Mouse (Mus musculus) midbrain, postnatal 0 days (tissue): ENCODE measurements at regions not wholly inside any gene's neighbourhood (a gene's known extent, or its start where the extent isn't known, plus 50 kb on each side); places are given as distances from the start of the nearest gene placed in this dataset.

Source experiments
- ATAC-seq: fragments of 200-750 bp; cut with Nextera tagmentation; 2 replicates; pipeline ENCODE4 v1.8.0; 2017; ENCODE audit warnings: moderate number of reproducible peaks, mild to moderate bottlenecking, moderate TSS enrichment, moderate library complexity; ENCODE audit not compliant: low FRiP score
- DNase-seq: peaks from one replicate; pipeline ENCODE4 v3.0.0-alpha.2; 2015; ENCODE audit warnings: low spot score
- H3K27ac ChIP-seq: fragments of 300-500 bp; sonication (generic); 2 replicates; pipeline ENCODE4 v1.5.1; 2014; ENCODE audit warnings: low read depth, mild to moderate bottlenecking, low read length, mixed read lengths
- H3K27me3 ChIP-seq: fragments of 300-500 bp; sonication (generic); 2 replicates; pipeline ENCODE4 v1.6.1; 2014; ENCODE audit warnings: low read length, control low read depth, mixed read lengths; ENCODE audit not compliant: insufficient read depth
- H3K36me3 ChIP-seq: fragments of 300-500 bp; sonication (generic); 2 replicates; pipeline ENCODE4 v1.6.1; 2014; ENCODE audit warnings: low read length, control low read depth, mixed read lengths; ENCODE audit not compliant: insufficient read depth
- H3K4me1 ChIP-seq: fragments of 300-500 bp; sonication (generic); 2 replicates; pipeline ENCODE4 v1.6.1; 2014; ENCODE audit warnings: mild to moderate bottlenecking, control low read depth, antibody characterized with exemption, low read length, mixed read lengths; ENCODE audit not compliant: insufficient read depth
- H3K4me2 ChIP-seq: fragments of 300-500 bp; sonication (generic); 2 replicates; pipeline ENCODE4 v1.6.1; 2014; ENCODE audit warnings: low read depth, mild to moderate bottlenecking, low read length, mixed read lengths; ENCODE audit not compliant: poor library complexity, severe bottlenecking
- H3K4me3 ChIP-seq: fragments of 300-500 bp; sonication (generic); 2 replicates; pipeline ENCODE4 v1.5.1; 2014; ENCODE audit warnings: low read depth, mild to moderate bottlenecking, low read length, moderate library complexity
- H3K9ac ChIP-seq: fragments of 300-500 bp; sonication (generic); replicated peaks from 2 replicates; pipeline ENCODE4 v1.6.1; 2014; ENCODE audit warnings: mild to moderate bottlenecking, low read length, moderate library complexity, mixed read lengths; ENCODE audit not compliant: poor library complexity, severe bottlenecking
- H3K9me3 ChIP-seq: fragments of 300-500 bp; sonication (generic); 2 replicates; pipeline ENCODE4 v1.6.1; 2016; ENCODE audit warnings: low read length, control low read depth
- CTCF ChIP-seq: IDR thresholded peaks from 2 replicates; pipeline ENCODE4 v1.5.1; 2016; ENCODE audit warnings: antibody characterized with exemption, mild to moderate bottlenecking
- WGBS: fragments of 180-500 bp; shearing (Covaris S2); extraction: QIAGEN DNeasy Blood & Tissue Kit; methylation state at CpG from one replicate; pipeline ENCODE4 v1.1.7; 2014; 5-methylcytosine and 5-hydroxymethylcytosine counted together

DNA sequence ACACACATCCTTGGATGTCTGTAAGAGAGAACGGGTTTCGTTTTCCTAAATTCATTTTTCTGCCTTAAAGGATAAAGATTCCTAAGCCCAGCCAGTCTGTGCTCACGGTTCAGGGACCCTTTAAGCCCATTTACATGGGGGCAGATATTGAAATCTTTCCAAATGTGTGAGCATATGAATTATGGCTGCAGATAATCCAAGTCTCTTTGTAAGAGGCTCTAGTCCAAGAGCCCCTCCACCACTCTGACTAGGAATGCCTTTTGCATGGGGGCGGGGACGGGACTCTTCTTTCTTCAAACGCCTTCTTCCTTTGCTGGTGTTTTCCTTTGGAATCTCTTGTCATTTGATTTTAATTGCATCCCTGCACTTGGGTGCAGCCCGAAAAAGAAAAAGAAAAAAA, 54.2 kb upstream of the Mgmt start:
- Histone ChIP-seq H3K9ac (no peak overlapping the region), H3K36me3 (no peaks in the 10 kb centered on the region), H3K4me3 (no peak overlapping the region), H3K27ac (no peak overlapping the region), H3K27me3 (no peaks in the 10 kb centered on the region), H3K9me3 (no peaks in the 10 kb centered on the region), H3K4me1 (peaks cover 2% of the 10 kb centered on the region; the same call in 1 of the 2 replicates), H3K4me2 (no peak overlapping the region)
- no peak for TF ChIP-seq CTCF
- ATAC-seq: no peak
- no peak for DNase-seq
- 62% methylated on average over 7 of the region's 7 CpGs for WGBS

DNA sequence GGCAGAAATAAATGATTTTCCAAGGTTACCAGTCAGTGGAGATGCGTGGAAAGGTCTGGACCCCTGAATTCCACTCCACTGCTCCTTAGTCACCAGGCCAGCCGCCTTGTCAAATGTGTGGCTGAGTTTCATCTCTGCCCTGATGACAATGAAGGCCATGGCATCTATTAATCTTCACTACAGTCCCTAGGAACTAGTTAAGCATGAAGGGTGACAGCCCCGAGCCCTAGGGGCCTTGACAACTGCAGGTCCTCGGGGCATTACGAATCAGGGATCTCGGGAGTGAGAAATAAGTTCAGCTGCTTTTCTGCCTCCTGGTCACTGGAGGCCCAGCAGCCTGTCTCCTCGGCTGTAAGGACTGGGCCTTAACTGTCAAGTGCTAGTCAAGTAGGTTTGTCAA, 51.7 kb upstream of the Mgmt start:
- no peak overlapping the region for H3K9ac ChIP-seq
- no peaks in the 10 kb centered on the region for H3K36me3 ChIP-seq
- H3K27ac ChIP-seq: no peak overlapping the region
- DNase-seq (no peak), ATAC-seq (no peak)
- no peak overlapping the region for H3K4me2 ChIP-seq
- no peaks in the 10 kb centered on the region for H3K9me3 ChIP-seq
- WGBS: 74% methylated on average over 7 of the region's 7 CpGs
- peaks cover 2% of the 10 kb centered on the region; the same call in 1 of the 2 replicates for H3K4me1 ChIP-seq
- TF ChIP-seq CTCF: no peak
- H3K4me3 ChIP-seq: no peak overlapping the region
- no peaks in the 10 kb centered on the region for H3K27me3 ChIP-seq

DNA sequence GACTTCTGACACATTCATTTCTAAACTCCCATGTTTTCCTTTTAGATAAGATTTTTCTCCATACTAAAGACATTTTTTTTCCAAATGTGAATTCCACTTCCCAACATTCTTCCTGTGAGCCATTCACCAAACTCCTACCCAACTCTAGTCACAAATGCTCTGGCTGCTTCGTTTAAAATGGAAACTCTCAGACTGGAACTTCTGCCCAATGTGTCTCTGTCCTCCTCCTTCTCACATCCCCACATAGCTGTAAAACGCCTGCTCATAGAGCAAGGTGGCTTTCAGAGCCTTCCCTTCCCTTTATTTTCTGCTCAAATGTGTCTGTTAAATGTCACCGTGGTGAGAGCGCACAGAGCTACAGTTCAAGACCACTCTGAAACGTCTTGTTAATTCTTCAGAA, 50.1 kb upstream of the Mgmt start:
- no peaks in the 10 kb centered on the region for H3K9me3 ChIP-seq
- WGBS: 34% methylated on average over 5 of the region's 5 CpGs
- no peak overlapping the region for H3K4me2 ChIP-seq
- no peaks in the 10 kb centered on the region for H3K36me3 ChIP-seq
- DNase-seq (no peak), ATAC-seq (no peak)
- no peak overlapping the region for H3K9ac ChIP-seq
- TF ChIP-seq CTCF: no peak
- H3K27ac ChIP-seq: no peak overlapping the region
- peaks cover 2% of the 10 kb centered on the region; the same call in 1 of the 2 replicates for H3K4me1 ChIP-seq
- no peaks in the 10 kb centered on the region for H3K27me3 ChIP-seq
- H3K4me3 ChIP-seq: no peak overlapping the region
